Mouse (Mus musculus): ENCODE measurements around the gene Ranbp3.
"Not testable (repeated sequence)": the region's sequence is repeated elsewhere in the genome, so short reads cannot be mapped to it uniquely, and the experiment has no call there.

The Ranbp3 gene

DNA sequence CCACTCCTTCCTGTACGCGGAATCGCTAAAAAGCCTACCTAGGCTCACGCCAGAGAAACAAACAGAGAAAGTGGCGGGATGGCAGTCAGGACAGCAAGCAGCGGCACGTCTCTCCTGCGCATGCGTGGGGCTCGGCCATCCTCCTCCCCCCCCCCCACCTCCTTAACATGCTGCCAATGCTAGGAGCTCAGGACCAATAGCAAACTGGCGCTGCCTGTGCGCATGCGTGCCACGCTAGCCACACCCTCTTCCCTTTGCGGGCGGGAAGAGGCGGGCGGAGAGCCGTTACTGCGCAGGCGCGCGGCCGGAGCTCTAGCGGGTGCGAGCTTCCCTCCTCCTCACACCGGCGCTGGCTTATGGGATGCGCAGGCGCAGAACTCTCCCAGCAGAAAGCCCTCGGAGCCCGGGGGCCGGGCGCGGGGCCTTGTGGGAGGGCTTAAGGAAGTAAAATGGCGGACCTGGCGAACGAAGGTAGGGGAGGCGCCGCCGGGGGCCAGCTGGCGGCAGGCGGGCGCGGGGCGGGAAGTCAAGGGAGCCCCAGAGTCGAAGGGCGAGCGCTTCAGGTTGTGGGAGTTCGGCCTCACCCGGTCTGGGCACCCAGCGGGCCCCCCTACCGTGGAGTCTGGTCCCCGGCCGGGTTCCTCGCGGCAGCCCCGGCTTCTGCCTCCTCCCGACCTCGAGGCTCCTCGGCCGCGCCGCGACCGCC lies at the start of gene Ranbp3:
Ranbp3 (plus strand) TSS at position 354 of the 706 bp plus-strand sequence.
- DNase-seq = peak; percentile 99

DNA sequence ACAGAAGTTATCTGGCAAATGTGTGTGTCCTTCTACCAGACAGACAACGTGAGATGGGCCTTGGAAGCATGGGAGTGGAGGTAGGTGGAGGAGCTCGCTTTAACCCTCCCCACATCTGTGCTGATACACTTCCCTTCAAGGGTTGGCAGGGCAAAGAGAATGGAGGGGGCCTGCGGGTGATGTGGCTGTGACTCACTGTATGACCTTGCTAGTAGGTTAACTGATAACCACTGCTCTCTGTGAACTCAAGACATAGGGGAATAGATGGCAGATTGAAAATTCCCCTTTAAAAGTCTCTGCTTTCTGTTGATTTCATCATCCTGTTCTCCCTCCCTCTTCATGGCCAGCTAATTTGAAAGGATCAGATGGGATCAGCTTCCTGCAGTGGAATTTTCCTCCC lies 47.6 kb upstream of the Ranbp3 start:
- DNase-seq = no peak

DNA sequence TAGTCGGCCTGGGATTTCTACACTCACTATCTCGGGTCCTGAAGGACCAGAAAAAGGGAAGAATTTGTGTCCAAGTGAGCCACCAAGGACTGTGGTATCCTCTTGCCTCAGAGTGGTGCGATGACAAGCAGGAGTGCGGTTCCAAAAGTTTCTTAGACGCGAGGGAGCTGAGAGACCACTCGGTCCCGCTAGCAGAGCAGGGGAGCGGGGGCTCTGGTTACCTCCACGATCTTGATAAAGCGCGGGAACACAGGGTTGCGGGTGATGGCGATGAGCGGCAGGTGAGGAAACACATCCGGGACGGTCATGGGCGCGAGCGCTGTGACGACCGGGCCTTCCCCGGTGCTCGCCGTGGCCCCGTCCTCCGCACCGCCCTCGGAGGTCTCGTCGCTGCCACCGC lies 46.8 kb upstream of the Ranbp3 start:
- no peak for DNase-seq

DNA sequence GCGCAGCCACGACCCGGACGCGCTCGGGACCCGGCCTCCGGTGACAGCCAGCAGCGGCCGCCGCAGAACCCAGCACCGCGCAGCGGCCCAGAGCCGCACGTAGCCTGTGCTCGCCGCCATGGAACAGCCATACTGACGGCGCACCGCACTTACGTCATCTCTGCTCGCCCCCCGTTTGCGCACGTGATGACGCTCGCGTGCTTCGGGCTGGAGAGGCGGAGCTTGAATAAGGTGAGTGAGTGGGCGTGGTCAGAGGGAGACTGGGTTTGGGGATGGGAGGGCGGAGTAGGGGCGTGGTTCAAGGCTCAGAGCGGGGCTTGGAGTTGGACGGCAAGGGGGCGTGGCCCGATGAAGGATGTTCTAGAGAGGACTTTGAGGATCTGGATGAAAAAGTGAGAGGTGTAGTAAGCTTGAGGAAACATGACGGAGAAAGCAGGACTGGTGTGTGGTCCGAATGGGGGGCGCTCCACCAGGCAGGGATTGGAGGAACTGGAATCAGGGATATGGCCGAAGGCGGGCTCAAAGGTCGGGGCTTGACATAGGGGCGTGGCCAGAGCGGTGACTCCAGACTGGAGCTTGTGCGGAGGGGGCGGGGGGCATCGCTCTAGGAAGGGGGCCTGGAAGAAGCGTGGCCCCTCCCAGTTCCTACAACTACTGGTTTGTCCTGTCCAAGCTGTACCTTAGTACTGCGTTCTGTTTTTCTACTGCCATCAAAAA lies 46.2 kb upstream of the Ranbp3 start, which contains the start of gene Lonp1:
Lonp1 (minus strand) TSS at position 134 of the 717 bp plus-strand sequence.
- peak; percentile 98 for DNase-seq

DNA sequence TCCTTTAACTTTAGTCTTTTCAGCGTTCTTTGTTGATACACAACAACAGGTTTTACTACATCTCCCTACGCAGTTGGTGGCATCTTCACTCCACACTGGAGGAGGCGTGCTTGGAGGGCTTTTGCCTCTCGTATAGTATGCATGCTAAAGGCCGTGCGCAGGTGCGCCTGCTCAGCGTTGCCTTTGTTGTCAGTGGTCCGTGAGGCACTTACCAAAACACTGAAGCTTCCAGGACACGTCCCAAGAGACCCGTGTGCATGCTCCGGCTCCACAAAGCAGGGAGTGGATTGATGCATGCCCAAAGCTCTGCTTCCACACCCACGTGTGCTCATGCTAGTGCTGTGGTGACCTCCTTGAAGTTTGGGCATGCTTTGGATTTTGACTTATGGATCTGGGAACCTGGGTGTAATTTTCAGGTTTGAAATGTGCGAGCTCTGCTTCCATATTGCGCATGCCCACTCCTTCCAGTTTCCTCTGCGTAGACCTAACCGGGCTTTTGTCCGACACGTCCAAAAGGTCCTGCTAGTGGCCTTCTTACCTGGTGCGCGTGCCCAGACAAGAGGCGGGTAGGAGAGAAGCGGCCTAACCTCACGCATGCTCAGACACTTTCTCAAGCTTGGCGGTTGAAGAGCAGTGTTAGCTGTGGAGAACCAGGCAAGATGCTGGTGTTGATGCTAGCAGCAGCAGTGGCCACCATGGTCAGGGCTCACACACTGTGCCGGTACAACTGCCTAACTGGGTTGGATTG lies 45.4 kb upstream of the Ranbp3 start, which contains the start of gene Catsperd:
Catsperd (plus strand) TSS at position 614 of the 748 bp plus-strand sequence.
- peak; percentile 49 for DNase-seq

DNA sequence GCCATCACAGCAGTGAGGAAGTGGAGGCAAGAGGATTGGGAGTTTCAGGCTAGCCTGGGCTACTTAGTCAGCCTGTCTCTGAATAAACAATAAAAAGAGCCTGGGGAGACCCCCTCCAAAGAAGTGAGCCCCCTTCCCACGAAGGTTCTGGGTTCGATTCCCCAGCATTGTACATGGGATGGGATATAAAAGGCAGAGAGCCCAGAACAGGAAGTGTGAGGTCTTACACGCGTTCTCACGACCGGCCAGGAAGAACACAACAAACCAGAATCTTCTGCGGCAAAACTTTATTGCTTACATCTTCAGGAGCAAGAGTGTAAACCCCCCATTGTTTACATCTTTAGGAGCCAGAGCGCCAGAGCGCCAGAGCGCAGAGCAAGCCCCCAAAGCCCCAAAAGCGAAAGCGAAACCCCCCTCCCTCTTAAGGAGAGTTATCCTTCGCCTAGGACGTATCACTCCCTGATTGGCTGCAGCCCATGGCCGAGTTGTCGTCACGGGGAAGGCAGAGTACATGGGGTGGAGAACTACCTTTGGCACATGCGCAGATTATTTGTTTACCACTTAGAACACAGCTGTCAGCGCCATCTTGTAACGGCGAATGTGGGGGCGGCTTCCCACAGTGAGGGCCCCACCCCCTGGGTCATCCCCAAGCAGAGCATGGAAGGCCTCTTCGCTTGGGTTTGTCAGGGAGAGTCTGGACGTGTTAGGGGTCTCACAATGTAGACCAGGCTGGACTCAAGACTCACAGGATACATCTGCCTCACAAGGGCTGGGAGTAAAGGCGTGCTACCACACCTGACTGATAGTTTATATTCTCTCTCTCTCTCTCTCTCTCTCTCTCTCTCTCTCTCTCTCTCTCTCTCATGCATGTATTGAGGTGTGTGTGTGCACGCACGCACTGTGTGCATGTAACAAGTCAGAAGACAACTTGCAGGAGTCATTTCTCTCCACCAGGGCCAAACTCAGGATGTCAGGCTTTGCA lies 43.0 kb upstream of the Ranbp3 start:
- DNase-seq = not testable (repeated sequence)

DNA sequence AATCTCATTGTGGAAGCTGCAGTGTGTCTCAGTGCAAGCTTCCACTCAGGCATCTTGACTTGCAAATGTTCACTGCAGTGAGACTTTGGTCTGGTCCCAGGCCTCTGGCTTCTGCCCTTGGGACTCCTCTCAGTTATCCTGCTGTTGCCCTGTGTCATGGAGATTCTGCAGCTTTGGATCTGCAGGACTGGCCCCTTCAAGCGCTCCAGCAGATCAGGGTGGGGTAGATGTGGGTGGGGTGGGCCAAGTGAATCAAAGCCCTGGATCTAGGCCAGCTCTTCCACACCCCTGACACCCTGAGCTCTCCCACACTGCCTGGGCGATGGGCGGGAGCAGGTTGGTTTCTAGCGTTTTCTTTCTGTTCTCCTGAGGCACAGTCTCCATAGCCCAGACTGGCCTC lies 41.3 kb upstream of the Ranbp3 start:
- DNase-seq = no peak

DNA sequence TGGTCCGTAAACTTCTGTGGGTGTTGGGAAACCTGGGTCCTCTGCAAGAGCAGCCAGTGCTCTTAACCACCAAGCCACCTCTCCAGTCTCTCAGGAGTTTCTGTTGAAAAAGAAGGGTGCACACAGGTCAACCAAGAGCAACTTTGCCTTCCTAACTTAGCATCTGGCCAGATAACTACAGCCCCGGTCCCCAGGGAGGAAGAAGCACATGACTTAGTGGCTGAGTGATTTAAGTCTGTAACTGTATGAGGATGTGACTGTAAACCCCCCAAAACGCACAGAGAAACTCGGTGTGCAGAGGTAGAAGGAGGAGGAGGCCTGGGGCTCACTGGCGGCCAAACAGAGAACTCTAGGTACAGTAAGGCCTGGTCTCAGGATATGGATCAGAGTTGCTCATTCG lies 39.1 kb upstream of the Ranbp3 start:
- no peak for DNase-seq

DNA sequence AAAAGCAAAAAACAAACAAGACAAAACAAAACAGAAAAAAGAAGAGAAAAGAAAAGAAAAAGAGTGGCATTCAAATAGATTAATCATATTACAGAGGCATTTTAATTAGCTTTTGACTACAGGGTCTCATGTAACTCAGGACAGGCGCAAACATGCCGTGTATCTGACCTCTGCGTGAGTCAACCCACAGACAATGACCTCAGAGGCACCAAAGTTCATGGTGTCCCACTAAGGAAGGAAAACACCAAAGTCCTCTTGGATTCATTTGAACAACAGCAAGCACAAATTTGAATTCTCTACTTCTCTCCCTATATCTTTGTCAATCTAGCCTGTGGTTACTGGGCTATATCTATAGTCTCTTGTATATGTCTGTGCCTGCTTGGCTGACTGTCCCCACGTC lies 29.9 kb upstream of the Ranbp3 start:
- DNase-seq = no peak

DNA sequence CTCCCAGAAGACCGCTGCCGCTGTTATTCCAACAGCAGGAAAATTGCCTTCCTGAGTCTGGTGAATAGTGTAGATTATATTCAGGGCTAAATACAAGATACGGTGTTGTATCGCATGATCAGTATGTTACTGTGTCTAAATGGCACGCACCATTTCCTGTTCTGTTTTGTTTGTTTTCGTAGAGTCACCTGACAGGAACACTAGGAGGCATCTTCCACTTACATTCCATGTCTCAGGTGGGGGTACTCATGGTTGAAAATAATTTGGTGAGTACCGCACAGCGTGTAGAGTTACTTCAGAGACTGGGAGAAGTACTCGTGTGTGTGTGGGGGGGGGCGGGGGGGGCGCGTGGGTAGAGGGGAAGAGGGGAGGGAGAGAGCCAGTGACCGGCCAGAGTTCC lies 25.5 kb upstream of the Ranbp3 start:
- no peak for DNase-seq

DNA sequence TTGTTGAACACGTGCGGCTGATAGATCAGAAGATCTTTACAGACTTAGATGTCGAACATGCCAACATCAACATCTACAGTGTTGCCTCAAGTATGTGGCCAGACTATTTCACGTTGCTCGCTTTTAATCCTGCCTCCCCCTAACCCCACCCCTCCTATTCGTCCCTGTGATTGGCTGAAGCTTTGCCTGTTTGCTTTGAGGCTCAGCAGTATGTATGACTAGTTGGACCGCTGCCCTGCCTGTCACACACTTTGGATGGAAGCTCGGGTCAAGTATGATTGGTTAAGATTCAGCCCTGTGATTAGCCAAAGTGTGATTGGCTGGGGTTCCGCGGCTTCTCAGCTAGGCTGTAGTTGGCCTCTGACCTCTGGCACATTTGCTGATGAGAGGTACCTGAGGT lies 21.3 kb upstream of the Ranbp3 start:
- DNase-seq = peak; percentile 12

DNA sequence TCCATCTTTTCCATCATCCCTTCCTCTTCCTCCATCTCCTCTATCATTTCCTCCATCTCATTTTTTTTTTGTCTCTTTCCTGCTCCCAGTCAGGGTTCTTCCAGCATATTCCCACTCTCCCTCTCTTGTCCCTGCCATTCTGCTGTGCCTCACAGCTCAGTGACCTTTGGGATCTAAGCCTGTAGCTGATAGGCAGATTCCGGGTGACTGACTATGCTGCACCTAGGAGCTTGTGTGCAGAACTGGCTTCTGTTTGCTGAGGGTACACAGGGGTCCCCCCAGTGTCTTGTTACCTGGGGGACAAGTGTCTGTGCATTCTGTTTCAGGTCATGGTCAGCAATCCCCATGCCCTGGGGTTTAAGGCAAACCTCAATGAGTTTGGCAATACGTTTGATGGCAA lies 18.3 kb upstream of the Ranbp3 start:
- DNase-seq = no peak

DNA sequence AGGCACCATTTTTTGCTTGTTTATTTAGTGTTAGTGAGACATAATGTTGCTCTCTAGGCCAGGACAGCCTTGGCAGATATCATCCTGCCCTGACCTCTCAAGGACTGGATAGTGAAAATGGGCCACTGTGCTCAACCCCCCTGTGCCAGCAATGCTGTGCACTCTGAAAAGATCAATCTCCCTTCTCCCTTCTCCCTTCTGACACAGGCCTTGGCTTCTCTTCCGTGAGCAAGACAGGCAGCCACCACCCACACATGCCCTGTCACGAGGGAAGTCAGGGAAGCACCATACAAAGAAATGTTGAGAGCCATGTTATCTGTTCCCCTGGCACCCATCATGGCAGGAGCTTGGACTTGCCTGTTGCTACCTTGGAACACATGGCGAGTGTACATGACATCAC lies 17.8 kb upstream of the Ranbp3 start:
- no peak for DNase-seq

DNA sequence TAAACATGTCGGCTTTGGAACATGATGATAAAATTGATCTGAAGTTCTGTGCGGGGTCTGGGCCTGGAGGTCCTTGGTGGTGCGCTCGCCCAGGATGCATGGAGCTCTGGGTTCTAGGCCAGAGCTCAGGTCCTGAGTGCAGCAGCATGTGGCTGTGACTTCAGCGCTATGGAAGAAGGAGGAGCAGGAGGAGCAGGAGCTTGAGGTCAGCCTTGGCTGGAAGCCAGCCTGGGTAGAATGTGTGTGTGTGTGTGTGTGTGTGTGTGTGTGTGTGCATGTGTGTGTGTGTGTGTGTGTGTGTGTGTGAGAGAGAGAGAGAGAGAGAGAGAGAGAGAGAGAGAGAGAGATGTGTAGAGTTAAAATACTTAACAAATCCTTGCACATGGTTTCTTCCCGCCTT lies 16.9 kb upstream of the Ranbp3 start:
- no peak for DNase-seq

DNA sequence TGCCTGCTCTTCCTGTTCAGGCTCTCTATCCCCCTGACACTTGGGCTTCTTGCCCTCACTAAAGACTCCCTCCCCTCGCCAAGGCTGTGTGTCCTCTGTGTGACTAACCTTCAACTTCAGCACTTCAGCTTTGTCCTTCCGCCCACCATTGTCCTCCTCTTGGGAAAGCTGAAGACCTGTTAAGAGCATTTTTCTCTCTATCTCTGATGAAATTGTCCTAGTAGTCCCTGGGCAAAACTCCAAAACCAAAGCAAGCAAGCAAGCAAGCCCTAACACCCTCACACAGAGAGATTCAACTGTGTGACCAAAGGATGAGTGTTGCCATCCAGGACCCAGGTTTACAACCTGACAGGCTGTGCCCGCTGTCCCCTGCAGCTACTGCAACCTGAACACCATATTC lies 9.4 kb upstream of the Ranbp3 start:
- no peak for DNase-seq

DNA sequence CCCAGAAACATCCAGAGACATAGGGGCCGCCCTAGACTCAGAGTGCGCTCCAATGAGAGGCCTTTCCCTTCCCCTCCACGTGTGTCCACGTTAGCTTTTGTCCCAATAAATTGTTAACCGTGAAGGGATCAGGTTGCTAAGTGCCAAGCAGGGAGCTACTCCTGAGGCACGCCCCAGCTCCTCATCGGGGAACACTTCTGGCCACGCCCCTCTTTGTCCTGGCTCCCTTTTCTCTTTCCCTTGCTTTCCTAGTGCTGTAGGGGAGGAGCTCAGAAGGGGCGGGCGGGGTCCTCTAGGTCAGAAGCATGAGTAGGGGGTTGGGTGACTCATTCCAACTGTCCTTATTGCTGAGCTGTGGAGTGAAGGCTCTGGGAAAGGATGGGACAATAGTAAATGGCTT lies 8.8 kb upstream of the Ranbp3 start:
- DNase-seq = peak; percentile 70

DNA sequence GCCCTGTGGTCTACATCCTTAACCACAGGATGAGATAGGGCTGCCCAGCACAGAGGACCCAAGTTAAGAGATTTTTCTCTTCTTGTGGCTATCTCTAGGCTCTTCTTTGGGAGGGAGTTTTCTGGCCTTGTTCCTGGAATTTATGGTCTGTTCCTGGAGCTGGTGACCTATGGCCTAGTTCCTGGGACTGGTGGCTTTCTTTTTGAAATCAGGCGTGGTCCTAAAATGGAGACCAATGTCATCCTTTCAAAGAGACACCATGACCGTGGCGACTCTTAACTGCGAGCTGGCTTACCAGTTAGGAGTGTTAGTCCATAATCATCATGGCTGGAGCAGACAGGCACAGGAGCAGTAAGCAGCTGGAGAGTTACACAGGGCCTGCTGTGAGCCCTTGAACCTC lies 6.7 kb upstream of the Ranbp3 start:
- no peak for DNase-seq

DNA sequence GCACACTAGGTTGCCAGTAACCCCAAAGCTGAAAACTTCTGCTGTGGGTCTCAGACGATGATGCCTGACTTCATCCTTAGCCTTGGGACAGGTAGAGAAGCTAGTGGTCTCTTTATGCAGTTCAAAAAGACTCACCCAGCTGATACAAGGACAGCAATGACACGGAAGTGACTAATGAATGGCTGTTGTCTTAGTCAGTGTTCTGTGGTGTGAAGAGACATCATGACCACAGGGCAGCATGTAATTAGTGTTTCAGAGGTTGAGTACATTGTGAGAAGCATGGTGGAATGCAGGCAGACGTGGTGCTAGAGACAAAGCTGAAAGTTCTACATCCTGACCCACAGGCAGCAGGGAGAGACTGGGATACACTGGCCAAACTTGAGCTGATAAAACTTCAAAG lies 5.5 kb upstream of the Ranbp3 start:
- DNase-seq = no peak

DNA sequence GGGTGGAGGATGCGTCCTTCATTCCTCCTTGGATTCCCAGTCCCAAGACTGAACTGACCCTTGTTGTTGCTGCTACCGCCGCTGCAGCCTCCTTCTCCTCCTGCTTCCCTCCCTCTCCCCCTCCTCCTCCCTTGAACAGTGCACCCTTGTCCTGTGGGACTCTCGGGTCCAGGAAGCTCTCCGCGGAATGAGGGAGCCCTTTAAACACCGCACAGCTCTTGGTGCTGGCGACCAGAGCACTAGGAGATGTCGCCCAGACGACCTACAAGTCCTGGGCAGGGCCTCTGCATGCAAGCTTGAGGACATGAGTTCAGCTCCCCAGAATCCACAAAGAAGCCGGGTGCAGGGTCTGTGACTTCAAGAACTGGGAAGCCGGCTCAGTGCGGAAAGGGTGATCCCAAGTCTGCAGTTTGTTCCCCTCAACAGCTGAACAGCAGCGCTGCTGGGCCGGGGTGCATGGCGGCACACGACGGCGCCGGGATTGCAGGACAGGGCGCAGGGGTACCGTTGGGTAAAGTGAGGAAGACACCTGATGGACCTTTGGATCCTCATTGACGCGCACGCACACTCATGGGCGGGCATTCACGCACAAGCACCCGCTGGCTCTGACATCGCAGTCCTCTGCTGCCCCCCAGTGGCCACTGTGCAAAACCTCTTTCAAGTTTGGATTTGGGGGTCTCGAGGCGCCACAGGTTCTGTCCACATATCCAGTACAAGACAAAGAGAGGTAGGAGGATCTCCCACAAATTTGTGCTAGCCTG lies 4.5 kb upstream of the Ranbp3 start:
- DNase-seq = peak; percentile 83

DNA sequence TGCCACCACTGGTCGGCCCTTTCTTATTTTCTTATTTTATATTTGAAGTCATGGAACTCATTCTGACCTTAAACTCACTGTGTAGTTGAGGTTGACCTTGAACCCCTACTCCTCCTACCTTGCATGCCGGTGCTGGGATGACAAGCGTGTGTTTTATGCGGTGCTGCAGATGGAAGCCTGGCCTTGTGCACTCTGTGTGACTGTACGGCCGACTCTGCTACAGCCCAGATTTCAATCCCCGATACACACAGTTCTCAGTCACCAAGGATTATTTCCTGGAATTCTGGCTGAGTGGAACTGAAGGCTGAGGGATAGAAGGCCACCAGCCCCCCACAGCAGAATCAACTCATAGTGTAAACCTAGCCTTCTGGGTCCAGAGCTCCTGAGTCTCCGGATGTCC lies 3.3 kb upstream of the Ranbp3 start:
- DNase-seq = no peak

DNA sequence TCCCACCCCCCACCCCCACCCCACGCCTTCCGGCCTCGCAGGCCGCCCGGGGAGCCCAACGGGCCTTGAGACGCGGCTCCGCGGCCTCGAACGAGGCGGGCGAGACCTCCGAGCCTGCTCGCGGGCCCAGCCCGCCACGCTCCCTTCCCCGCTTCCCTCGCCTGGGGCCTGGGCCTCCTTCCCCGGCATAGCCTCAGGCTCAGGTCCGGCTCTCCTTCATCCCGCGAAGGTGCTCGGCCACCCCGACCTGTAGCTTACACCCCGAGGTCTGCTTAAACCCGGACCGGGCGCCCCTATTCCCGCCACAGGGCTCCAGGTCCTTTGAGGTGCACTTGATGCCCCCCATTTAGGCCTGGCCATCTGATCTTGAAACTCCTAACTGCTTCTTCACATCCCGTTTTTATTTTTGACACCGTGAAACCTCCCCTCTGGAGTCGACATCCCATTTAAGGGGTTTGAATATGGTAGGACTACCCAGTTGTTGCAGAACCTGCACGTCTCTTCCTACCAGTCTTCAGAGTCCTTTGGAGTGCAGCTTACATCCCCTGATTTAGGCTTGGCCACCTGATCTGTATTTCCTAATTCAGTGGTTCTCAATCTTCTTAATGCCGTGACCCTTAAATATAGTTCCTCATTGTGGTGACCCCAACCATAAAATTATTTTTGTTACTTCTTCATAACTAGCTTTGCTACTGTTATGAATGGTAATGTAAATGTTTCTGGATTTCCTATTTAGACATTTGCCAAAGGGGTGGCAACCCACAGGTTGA lies 738 bp downstream of the Ranbp3 start:
- peak; percentile 2 for DNase-seq

All from lung, postnatal 36 days (tissue).